Mouse (Mus musculus) stomach, postnatal 0 days (tissue): ENCODE measurements around the gene Cd248. TPM values are rescaled to one million over a fixed set of nuclear protein-coding genes. Genes with fewer than 3 reads are reported as not detected.

ENCODE experiments used
- ATAC-seq: fragments of 200-750 bp; cut with Nextera tagmentation; 2 replicates; pipeline ENCODE4 v1.8.0; 2017; ENCODE audit not compliant: low FRiP score, low TSS enrichment
- DNase-seq: peaks from one replicate; pipeline ENCODE4 v3.0.0-alpha.2; 2016; ENCODE audit warnings: low spot score
- H3K27ac ChIP-seq: fragments of 300-500 bp; sonication (generic); replicated peaks from 2 replicates; pipeline ENCODE4 v1.5.1; 2014; ENCODE audit warnings: mild to moderate bottlenecking, control low read depth
- H3K27me3 ChIP-seq: fragments of 300-500 bp; sonication (generic); 2 replicates; pipeline ENCODE4 v1.6.1; 2014; ENCODE audit warnings: low read length; ENCODE audit not compliant: control insufficient read depth, insufficient read depth
- H3K36me3 ChIP-seq: fragments of 300-500 bp; sonication (generic); 2 replicates; pipeline ENCODE4 v1.6.1; 2014; ENCODE audit warnings: low read length, mixed read lengths; ENCODE audit not compliant: control insufficient read depth, insufficient read depth
- H3K4me1 ChIP-seq: fragments of 300-500 bp; sonication (generic); replicated peaks from 2 replicates; pipeline ENCODE4 v1.6.1; 2014; ENCODE audit warnings: antibody characterized with exemption; ENCODE audit not compliant: control insufficient read depth, insufficient read depth
- H3K4me2 ChIP-seq: fragments of 300-500 bp; sonication (generic); replicated peaks from 2 replicates; pipeline ENCODE4 v1.6.1; 2014; ENCODE audit warnings: low read depth, mild to moderate bottlenecking, control low read depth, moderate library complexity
- H3K4me3 ChIP-seq: fragments of 300-500 bp; sonication (generic); 2 replicates; pipeline ENCODE4 v1.5.1; 2014; ENCODE audit warnings: low read depth, low read length, control low read depth
- H3K9ac ChIP-seq: fragments of 300-500 bp; sonication (generic); 2 replicates; pipeline ENCODE4 v1.6.1; 2014; ENCODE audit warnings: mild to moderate bottlenecking, low read length, control low read depth, mixed read lengths
- H3K9me3 ChIP-seq: fragments of 300-500 bp; sonication (generic); 2 replicates; pipeline ENCODE4 v1.6.1; 2016; ENCODE audit warnings: low read length; ENCODE audit not compliant: control insufficient read depth
- CTCF ChIP-seq: IDR thresholded peaks from 2 replicates; pipeline ENCODE4 v1.5.1; 2016; ENCODE audit warnings: antibody characterized with exemption, low read depth, mild to moderate bottlenecking, moderate library complexity
- EP300 ChIP-seq: optimal IDR thresholded peaks from 2 replicates; pipeline ENCODE3; 2016; ENCODE audit warnings: antibody characterized with exemption
- WGBS: fragments of 180-500 bp; shearing (Covaris S2); extraction: QIAGEN DNeasy Blood & Tissue Kit; methylation state at CpG from one replicate; pipeline ENCODE4 v1.1.7; 2014; 5-methylcytosine and 5-hydroxymethylcytosine counted together
- polyA plus RNA-seq: library from polyadenylated mRNA; unstranded; fragments of >200 nt; fragmentation: Nextera tagmentation; extraction: Ambion mirVana; gene quantifications from 2 replicates; pipeline ENCODE4 v1.2.1, GENCODE M21; 2015

Cd248 gene
- polyA plus RNA-seq, 1 experiment from 2014 or later: 31.6 TPM

GRCm38 (mm10) chr19:5069486-5069885 lies 1.6 kb downstream of the Cd248 start:
- H3K9ac ChIP-seq: peak overlapping the region; percentile 68; the same call in 1 of the 2 replicates

GRCm38 (mm10) chr19:5069978-5070377 lies 2.1 kb downstream of the Cd248 start:
- H3K9ac ChIP-seq: peak overlapping the region; percentile 31; the same call in 1 of the 2 replicates
- no peaks in the 10 kb centered on the region for H3K9me3 ChIP-seq
- H3K36me3 ChIP-seq: no peaks in the 10 kb centered on the region
- TF ChIP-seq CTCF (no peak), EP300 (no peak)
- DNase-seq (no peak), ATAC-seq (no peak)
- H3K27ac ChIP-seq: no peak overlapping the region
- peak overlapping the region; percentile 73 for H3K4me2 ChIP-seq
- WGBS: 76% methylated on average over 7 of the region's 7 CpGs
- H3K4me1 ChIP-seq: peaks cover 9% of the 10 kb centered on the region; the same call in 1 of the 2 replicates
- H3K27me3 ChIP-seq: no peaks in the 10 kb centered on the region; the same call in 1 of the 2 replicates
- peak overlapping the region; percentile 60 for H3K4me3 ChIP-seq

More at GRCm38 (mm10) chr19:5069486-5069885, 1.6 kb downstream of the Cd248 start:
- H3K4me1 ChIP-seq: peaks cover 9% of the 10 kb centered on the region; the same call in 1 of the 2 replicates
- no peak for DNase-seq
- H3K27me3 ChIP-seq: no peaks in the 10 kb centered on the region; the same call in 1 of the 2 replicates
- TF ChIP-seq EP300: no peak
- no peaks in the 10 kb centered on the region for H3K36me3 ChIP-seq
- no peaks in the 10 kb centered on the region for H3K9me3 ChIP-seq
- ATAC-seq: no peak
- no peak overlapping the region for H3K27ac ChIP-seq
- 84% methylated on average over 5 of the region's 5 CpGs for WGBS
- peak overlapping the region; percentile 73 for H3K4me2 ChIP-seq
- H3K4me3 ChIP-seq: peak overlapping the region; percentile 60

GRCm38 (mm10) chr19:5071077-5071476 lies 3.2 kb downstream of the Cd248 start:
- peak overlapping the region; percentile 60 for H3K4me3 ChIP-seq
- TF ChIP-seq EP300 (no peak), CTCF (no peak)
- 14% methylated on average over 11 of the region's 11 CpGs for WGBS
- peaks cover 9% of the 10 kb centered on the region; the same call in 1 of the 2 replicates for H3K4me1 ChIP-seq
- H3K9ac ChIP-seq: peak overlapping the region; percentile 53
- no peaks in the 10 kb centered on the region for H3K36me3 ChIP-seq
- H3K9me3 ChIP-seq: no peaks in the 10 kb centered on the region
- DNase-seq: no peak
- no peak for ATAC-seq
- no peaks in the 10 kb centered on the region; the same call in 1 of the 2 replicates for H3K27me3 ChIP-seq
- H3K4me2 ChIP-seq: peak overlapping the region; percentile 73
- H3K27ac ChIP-seq: peak overlapping the region; percentile 81

DNA sequence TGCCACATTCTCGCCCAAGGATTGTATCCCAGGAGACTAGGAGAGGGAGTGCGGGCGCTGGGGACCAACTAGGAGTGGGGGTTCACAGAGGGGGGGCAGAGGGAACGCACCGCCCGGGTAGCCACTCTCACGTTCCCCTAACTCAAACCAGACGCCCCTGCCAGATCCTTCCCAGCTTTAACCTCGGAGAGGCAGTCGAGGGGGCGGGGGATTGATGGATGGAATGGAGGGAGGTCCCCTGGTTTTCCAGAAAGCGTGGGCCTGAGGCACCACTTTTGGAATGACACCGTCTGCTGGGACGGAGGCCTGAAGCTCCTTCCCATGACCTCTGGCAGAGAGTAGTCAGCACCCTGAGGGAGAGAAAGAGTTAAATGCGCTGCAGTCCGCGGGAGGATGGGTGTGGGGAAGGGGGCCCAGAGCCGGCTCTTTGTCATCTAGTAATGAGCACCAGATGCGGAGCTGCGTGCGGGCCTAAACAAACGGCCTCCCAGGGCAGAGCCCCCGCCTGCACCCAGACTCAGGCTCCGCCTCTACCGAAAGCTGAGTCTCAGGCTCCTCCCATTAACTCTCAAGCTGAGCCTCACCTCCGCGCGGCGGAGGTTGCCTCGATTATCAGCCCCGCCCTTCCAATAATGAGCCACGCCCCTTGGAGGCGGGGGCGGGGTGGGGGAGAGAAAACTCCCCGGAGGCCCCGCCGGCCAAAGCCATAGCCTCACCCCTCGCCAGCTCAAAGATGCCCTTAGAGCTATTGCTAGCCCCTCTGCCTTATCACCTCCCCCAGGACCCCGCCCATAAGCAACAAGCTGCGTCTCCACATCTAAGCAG lies 3.9 kb downstream of the Cd248 start:
- peak overlapping the region; percentile 53 for H3K9ac ChIP-seq
- H3K4me1 ChIP-seq: peaks cover 9% of the 10 kb centered on the region; the same call in 1 of the 2 replicates
- 2% methylated on average over 37 of the region's 40 CpGs for WGBS
- H3K36me3 ChIP-seq: no peaks in the 10 kb centered on the region
- H3K27me3 ChIP-seq: no peaks in the 10 kb centered on the region; the same call in 1 of the 2 replicates
- no peaks in the 10 kb centered on the region for H3K9me3 ChIP-seq
- DNase-seq (peak; percentile 85), ATAC-seq (peak; percentile 84)
- peak overlapping the region; percentile 73 for H3K4me2 ChIP-seq
- H3K27ac ChIP-seq: peak overlapping the region; percentile 81
- no peak for TF ChIP-seq EP300
- no peak for TF ChIP-seq CTCF
- H3K4me3 ChIP-seq: peak overlapping the region; percentile 60

DNA sequence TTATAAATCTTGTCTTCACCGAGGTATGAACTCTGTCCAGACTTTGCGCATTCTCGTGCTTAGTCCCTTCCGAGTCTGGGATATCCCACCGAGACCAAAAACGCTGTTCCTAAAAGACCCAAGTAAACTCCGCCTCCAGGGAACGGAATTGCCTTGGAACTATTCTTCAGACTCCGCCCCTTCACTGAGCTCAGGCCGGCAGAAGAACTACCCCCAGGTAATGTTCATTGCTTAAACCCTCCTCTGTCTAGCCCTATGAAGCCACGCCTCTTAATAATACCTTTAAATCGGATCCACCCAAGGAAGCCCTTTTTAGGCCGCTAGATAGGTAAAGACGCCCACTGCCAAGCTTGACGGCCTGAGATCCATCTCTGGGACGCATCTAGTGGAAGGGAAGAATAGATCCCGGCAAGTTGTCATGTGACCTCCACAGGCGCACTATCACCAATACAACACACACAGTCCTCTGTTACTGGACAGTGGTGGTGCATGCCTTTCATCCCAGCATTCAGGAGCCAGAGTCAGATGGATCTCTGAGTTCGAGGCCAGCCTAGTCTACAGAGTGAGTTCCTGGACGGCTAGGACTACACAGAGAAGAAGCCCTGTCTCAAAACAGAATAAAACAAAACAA lies 4.6 kb downstream of the Cd248 start:
- Histone ChIP-seq H3K27me3 (no peaks in the 10 kb centered on the region; the same call in 1 of the 2 replicates), H3K4me2 (peak overlapping the region; percentile 73), H3K4me3 (peak overlapping the region; percentile 60), H3K4me1 (peaks cover 5% of the 10 kb centered on the region; the same call in 1 of the 2 replicates), H3K27ac (peak overlapping the region; percentile 81), H3K9me3 (no peaks in the 10 kb centered on the region), H3K9ac (no peak overlapping the region), H3K36me3 (no peaks in the 10 kb centered on the region)
- no peak for TF ChIP-seq EP300
- no peak; the same call in 1 of the 2 replicates for TF ChIP-seq CTCF
- ATAC-seq (peak; percentile 22; the same call in 1 of the 2 replicates), DNase-seq (no peak)
- 1% methylated on average over 20 of the region's 20 CpGs for WGBS
